Mouse (Mus musculus): ENCODE data around the gene Ank3. TPM values are rescaled to one million over a fixed set of nuclear protein-coding genes. Genes with fewer than 3 reads are reported as not detected.

Gene Ank3
- polyA plus RNA-seq, 1 experiment from 2014 or later, result 70.0 TPM

- H3K9me3 ChIP-seq (ENCODE audit: control insufficient read depth, low read length), result 0 out of 2 replicates have a peak, but pooled peaks cover 3% of the 10 kb centered on the region
- no peak for ATAC-seq (ENCODE audit: insufficient read depth, low FRiP score, low TSS enrichment)
- no peaks in the 10 kb centered on the region for H3K27me3 ChIP-seq (ENCODE audit: control insufficient read depth, insufficient read depth, low read length)
- 52% methylated on average over 4 of the region's 4 CpGs for WGBS
- no peak overlapping the region for H3K4me2 ChIP-seq (ENCODE audit: low read depth)
- H3K36me3 ChIP-seq (ENCODE audit: control insufficient read depth, insufficient read depth, low read length), result no peaks in the 10 kb centered on the region
- H3K9ac ChIP-seq (ENCODE audit: low read length), result no peak overlapping the region
- no peak for DNase-seq (ENCODE audit: low spot score)
- H3K27ac ChIP-seq (ENCODE audit: low read depth, low read length), result no peak overlapping the region
- no peaks in the 10 kb centered on the region for H3K4me1 ChIP-seq (ENCODE audit: control insufficient read depth, insufficient read depth, low read length)
- H3K4me3 ChIP-seq (ENCODE audit: low read depth, low read length), result no peak overlapping the region
Measured at GRCm38 (mm10) chr10:69764402-69764801, 365.8 kb downstream of the Ank3 start.

DNA sequence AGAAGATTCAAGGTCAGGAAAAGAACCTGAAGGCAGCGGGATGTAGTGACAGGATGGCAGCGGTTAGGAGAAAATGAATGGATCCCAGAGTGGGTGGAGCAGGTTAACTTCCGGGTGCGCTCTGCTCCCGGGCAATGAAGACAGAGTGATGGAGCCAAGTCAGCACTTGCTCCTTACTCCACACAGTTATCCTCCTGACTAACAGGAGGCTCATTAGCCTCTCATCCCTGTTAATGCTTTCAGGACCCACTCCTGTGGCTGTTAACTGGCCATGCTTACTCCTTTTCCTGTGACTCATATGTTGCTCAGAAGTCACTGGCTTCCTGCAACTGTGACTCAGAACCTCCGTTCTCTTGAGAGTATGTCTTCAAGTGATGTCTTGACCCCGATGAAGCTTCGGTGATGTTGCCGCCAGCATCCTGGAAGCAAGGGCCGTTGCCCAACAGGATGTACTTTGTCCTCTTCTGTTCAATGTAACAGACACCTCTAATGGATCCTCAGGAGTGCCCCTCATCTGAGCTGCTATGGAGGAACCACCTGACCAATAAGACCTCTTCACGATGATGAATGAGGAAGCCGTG, 378.6 kb downstream of the Ank3 start:
- WGBS, result 87% methylated on average over 12 of the region's 12 CpGs
- Histone ChIP-seq H3K27me3 (ENCODE audit: control insufficient read depth, insufficient read depth, low read length) (no peaks in the 10 kb centered on the region), H3K4me2 (ENCODE audit: low read depth) (no peak overlapping the region), H3K4me3 (ENCODE audit: low read depth, low read length) (no peak overlapping the region), H3K36me3 (ENCODE audit: control insufficient read depth, insufficient read depth, low read length) (no peaks in the 10 kb centered on the region), H3K4me1 (ENCODE audit: control insufficient read depth, insufficient read depth, low read length) (no peaks in the 10 kb centered on the region), H3K27ac (ENCODE audit: low read depth, low read length) (no peak overlapping the region), H3K9ac (ENCODE audit: low read length) (no peak overlapping the region), H3K9me3 (ENCODE audit: control insufficient read depth, low read length) (no peaks in the 10 kb centered on the region)
- ATAC-seq (ENCODE audit: insufficient read depth, low FRiP score, low TSS enrichment), result no peak
- no peak for DNase-seq (ENCODE audit: low spot score)

GRCm38 (mm10) chr10:69777736-69778135, 379.2 kb downstream of the Ank3 start:
- DNase-seq (ENCODE audit: low spot score), result no peak
- no peak overlapping the region for H3K27ac ChIP-seq (ENCODE audit: low read depth, low read length)
- H3K4me2 ChIP-seq (ENCODE audit: low read depth), result no peak overlapping the region
- no peak overlapping the region for H3K9ac ChIP-seq (ENCODE audit: low read length)
- ATAC-seq (ENCODE audit: insufficient read depth, low FRiP score, low TSS enrichment), result no peak
- H3K4me1 ChIP-seq (ENCODE audit: control insufficient read depth, insufficient read depth, low read length), result no peaks in the 10 kb centered on the region
- H3K4me3 ChIP-seq (ENCODE audit: low read depth, low read length), result no peak overlapping the region
- 84% methylated on average over 11 of the region's 11 CpGs for WGBS
- no peaks in the 10 kb centered on the region for H3K36me3 ChIP-seq (ENCODE audit: control insufficient read depth, insufficient read depth, low read length)
- H3K9me3 ChIP-seq (ENCODE audit: control insufficient read depth, low read length), result no peaks in the 10 kb centered on the region
- H3K27me3 ChIP-seq (ENCODE audit: control insufficient read depth, insufficient read depth, low read length), result no peaks in the 10 kb centered on the region

- H3K9me3 ChIP-seq (ENCODE audit: control insufficient read depth, low read length), result no peaks in the 10 kb centered on the region
- H3K4me2 ChIP-seq (ENCODE audit: low read depth), result no peak overlapping the region
- ATAC-seq (ENCODE audit: insufficient read depth, low FRiP score, low TSS enrichment), result no peak
- no peaks in the 10 kb centered on the region for H3K4me1 ChIP-seq (ENCODE audit: control insufficient read depth, insufficient read depth, low read length)
- H3K36me3 ChIP-seq (ENCODE audit: control insufficient read depth, insufficient read depth, low read length), result no peaks in the 10 kb centered on the region
- no peak for DNase-seq (ENCODE audit: low spot score)
- H3K27me3 ChIP-seq (ENCODE audit: control insufficient read depth, insufficient read depth, low read length), result no peaks in the 10 kb centered on the region
- no peak overlapping the region for H3K27ac ChIP-seq (ENCODE audit: low read depth, low read length)
- WGBS, result 87% methylated on average over 3 of the region's 3 CpGs
- no peak overlapping the region for H3K4me3 ChIP-seq (ENCODE audit: low read depth, low read length)
- no peak overlapping the region for H3K9ac ChIP-seq (ENCODE audit: low read length)
Measured at GRCm38 (mm10) chr10:69779246-69779645, 380.7 kb downstream of the Ank3 start.

- no peak overlapping the region for H3K27ac ChIP-seq (ENCODE audit: low read depth, low read length)
- no peak overlapping the region for H3K4me2 ChIP-seq (ENCODE audit: low read depth)
- no peaks in the 10 kb centered on the region for H3K9me3 ChIP-seq (ENCODE audit: control insufficient read depth, low read length)
- ATAC-seq (ENCODE audit: insufficient read depth, low FRiP score, low TSS enrichment), result no peak
- DNase-seq (ENCODE audit: low spot score), result peak; percentile 50
- H3K9ac ChIP-seq (ENCODE audit: low read length), result no peak overlapping the region
- H3K27me3 ChIP-seq (ENCODE audit: control insufficient read depth, insufficient read depth, low read length), result no peaks in the 10 kb centered on the region
- H3K4me1 ChIP-seq (ENCODE audit: control insufficient read depth, insufficient read depth, low read length), result 0 out of 2 replicates have a peak, but pooled peaks cover 3% of the 10 kb centered on the region
- H3K36me3 ChIP-seq (ENCODE audit: control insufficient read depth, insufficient read depth, low read length), result no peaks in the 10 kb centered on the region
- H3K4me3 ChIP-seq (ENCODE audit: low read depth, low read length), result no peak overlapping the region
- 32% methylated on average over 8 of the region's 8 CpGs for WGBS
Measured at GRCm38 (mm10) chr10:69781491-69781890, 382.9 kb downstream of the Ank3 start.

DNA sequence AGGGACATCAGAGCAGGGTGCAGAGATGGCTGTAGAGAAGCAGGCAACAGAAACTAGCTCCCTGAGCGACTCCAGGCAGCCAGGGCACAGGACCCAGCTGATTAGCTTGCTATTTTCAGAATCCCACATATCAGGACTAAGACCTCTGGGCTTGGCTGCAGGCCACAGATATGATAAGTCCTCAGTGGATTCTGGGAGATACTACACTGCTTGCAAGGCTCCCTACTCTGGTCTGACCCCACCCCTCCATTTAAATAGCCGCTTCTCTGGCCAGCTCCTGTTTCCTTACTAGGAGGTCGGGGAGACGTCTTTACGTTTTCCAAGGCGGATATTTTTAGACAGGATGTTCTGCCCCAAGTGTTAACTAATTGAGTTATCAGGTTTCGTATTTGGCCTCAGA, 386.7 kb downstream of the Ank3 start:
- Histone ChIP-seq H3K4me2 (ENCODE audit: low read depth) (no peak overlapping the region), H3K4me1 (ENCODE audit: control insufficient read depth, insufficient read depth, low read length) (0 out of 2 replicates have a peak, but pooled peaks cover 4% of the 10 kb centered on the region), H3K27ac (ENCODE audit: low read depth, low read length) (no peak overlapping the region), H3K9ac (ENCODE audit: low read length) (no peak overlapping the region), H3K4me3 (ENCODE audit: low read depth, low read length) (no peak overlapping the region), H3K27me3 (ENCODE audit: control insufficient read depth, insufficient read depth, low read length) (no peaks in the 10 kb centered on the region), H3K9me3 (ENCODE audit: control insufficient read depth, low read length) (no peaks in the 10 kb centered on the region), H3K36me3 (ENCODE audit: control insufficient read depth, insufficient read depth, low read length) (no peaks in the 10 kb centered on the region)
- 50% methylated on average over 7 of the region's 7 CpGs for WGBS
- DNase-seq (ENCODE audit: low spot score), result no peak
- ATAC-seq (ENCODE audit: insufficient read depth, low FRiP score, low TSS enrichment), result no peak

- Histone ChIP-seq H3K9ac (ENCODE audit: low read length) (no peak overlapping the region), H3K36me3 (ENCODE audit: control insufficient read depth, insufficient read depth, low read length) (no peaks in the 10 kb centered on the region), H3K27ac (ENCODE audit: low read depth, low read length) (no peak overlapping the region), H3K4me2 (ENCODE audit: low read depth) (no peak overlapping the region), H3K9me3 (ENCODE audit: control insufficient read depth, low read length) (no peaks in the 10 kb centered on the region), H3K4me3 (ENCODE audit: low read depth, low read length) (no peak overlapping the region), H3K27me3 (ENCODE audit: control insufficient read depth, insufficient read depth, low read length) (no peaks in the 10 kb centered on the region), H3K4me1 (ENCODE audit: control insufficient read depth, insufficient read depth, low read length) (0 out of 2 replicates have a peak, but pooled peaks cover 4% of the 10 kb centered on the region)
- ATAC-seq (ENCODE audit: insufficient read depth, low FRiP score, low TSS enrichment) (no peak), DNase-seq (ENCODE audit: low spot score) (no peak)
- WGBS, result 73% methylated on average over 8 of the region's 8 CpGs
Measured at GRCm38 (mm10) chr10:69785692-69786091, 387.1 kb downstream of the Ank3 start.

DNA sequence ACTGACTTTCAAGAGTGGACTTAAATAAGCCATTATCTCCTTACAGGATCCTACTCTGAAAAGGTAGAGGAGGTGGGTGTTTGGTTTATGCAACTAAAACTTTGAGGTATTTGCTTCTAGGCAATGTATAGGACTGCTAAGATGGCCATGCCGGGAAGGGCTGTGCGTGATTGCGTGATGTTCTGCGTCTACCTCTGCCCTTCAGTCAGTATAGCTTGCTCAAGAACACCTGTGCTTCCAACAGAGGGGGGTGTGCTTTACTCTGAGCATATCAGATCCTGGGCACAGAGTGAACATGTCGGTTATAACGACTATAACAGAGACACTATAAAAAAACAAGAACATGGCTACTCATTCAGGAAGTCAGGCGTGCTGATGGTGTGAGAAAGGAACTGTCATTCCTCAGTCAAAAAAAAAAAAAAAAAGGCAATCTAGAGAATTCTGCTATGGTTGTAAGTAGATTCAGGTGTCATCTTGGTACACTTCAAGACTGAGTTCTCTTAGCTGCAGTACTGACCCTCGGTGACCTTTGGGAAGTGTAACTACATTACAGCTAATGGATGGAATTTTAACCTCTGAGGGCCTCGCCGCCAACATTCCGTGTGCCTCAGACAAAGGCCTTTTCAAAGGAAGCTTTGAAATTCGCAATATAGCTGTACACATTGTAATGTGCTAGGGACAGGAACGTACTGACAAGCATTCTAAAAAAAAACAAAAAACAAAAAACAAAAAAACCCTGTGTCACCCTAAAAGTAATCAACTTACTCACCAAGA, 387.8 kb downstream of the Ank3 start:
- Histone ChIP-seq H3K4me1 (ENCODE audit: control insufficient read depth, insufficient read depth, low read length) (0 out of 2 replicates have a peak, but pooled peaks cover 4% of the 10 kb centered on the region), H3K9me3 (ENCODE audit: control insufficient read depth, low read length) (no peaks in the 10 kb centered on the region), H3K27me3 (ENCODE audit: control insufficient read depth, insufficient read depth, low read length) (no peaks in the 10 kb centered on the region), H3K4me2 (ENCODE audit: low read depth) (no peak overlapping the region), H3K27ac (ENCODE audit: low read depth, low read length) (no peak overlapping the region), H3K4me3 (ENCODE audit: low read depth, low read length) (no peak overlapping the region), H3K9ac (ENCODE audit: low read length) (no peak overlapping the region), H3K36me3 (ENCODE audit: control insufficient read depth, insufficient read depth, low read length) (no peaks in the 10 kb centered on the region)
- WGBS, result 57% methylated on average over 13 of the region's 13 CpGs
- ATAC-seq (ENCODE audit: insufficient read depth, low FRiP score, low TSS enrichment), result no peak
- no peak for DNase-seq (ENCODE audit: low spot score)

- ATAC-seq (ENCODE audit: insufficient read depth, low FRiP score, low TSS enrichment) (no peak), DNase-seq (ENCODE audit: low spot score) (no peak)
- Histone ChIP-seq H3K4me1 (ENCODE audit: control insufficient read depth, insufficient read depth, low read length) (0 out of 2 replicates have a peak, but pooled peaks cover 4% of the 10 kb centered on the region), H3K36me3 (ENCODE audit: control insufficient read depth, insufficient read depth, low read length) (no peaks in the 10 kb centered on the region), H3K4me3 (ENCODE audit: low read depth, low read length) (no peak overlapping the region), H3K27ac (ENCODE audit: low read depth, low read length) (no peak overlapping the region), H3K4me2 (ENCODE audit: low read depth) (no peak overlapping the region), H3K9ac (ENCODE audit: low read length) (no peak overlapping the region), H3K9me3 (ENCODE audit: control insufficient read depth, low read length) (no peaks in the 10 kb centered on the region), H3K27me3 (ENCODE audit: control insufficient read depth, insufficient read depth, low read length) (no peaks in the 10 kb centered on the region)
- WGBS, result 46% methylated on average over 10 of the region's 10 CpGs
Measured at GRCm38 (mm10) chr10:69787379-69787778, 388.8 kb downstream of the Ank3 start.

Data from neural tube, embryonic 11.5 days (tissue).